Mouse (Mus musculus) lung, adult 2 months (tissue): ENCODE results near the gene March1. TPM values are rescaled to one million over a fixed set of nuclear protein-coding genes. Genes with fewer than 3 reads are reported as not detected.

Source experiments
- DNase-seq: peaks from one replicate; pipeline ENCODE4 v3.0.0; 2022
- H3K4me1 ChIP-seq: fragments of 200-500 bp; 2 replicates; pipeline ENCODE4 v1.6.1; 2011; ENCODE audit warnings: low read length; ENCODE audit not compliant: control insufficient read depth, insufficient read depth
- H3K4me3 ChIP-seq: fragments of 200-500 bp; replicated peaks from 2 replicates; pipeline ENCODE3; 2011; ENCODE audit warnings: low read depth, mild to moderate bottlenecking, control low read depth, low read length; ENCODE audit errors: extremely low read depth
- CTCF ChIP-seq: fragments of 200-500 bp; IDR thresholded peaks from 2 replicates; pipeline ENCODE4 v1.5.1; 2011; ENCODE audit warnings: mild to moderate bottlenecking, low read length, control low read depth; ENCODE audit not compliant: insufficient read depth
- POLR2A ChIP-seq: fragments of 200-500 bp; IDR thresholded peaks from 2 replicates; pipeline ENCODE4 v1.6.1; 2011; ENCODE audit warnings: low read depth, mild to moderate bottlenecking, control low read depth, low read length, borderline replicate concordance; ENCODE audit errors: extremely low read depth
- WGBS: fragments of 180-500 bp; shearing (Covaris S2); methylation state at CpG from one replicate; pipeline ENCODE4 v1.1.7; 2018; 5-methylcytosine and 5-hydroxymethylcytosine counted together
- polyA plus RNA-seq: library from polyadenylated mRNA; depleted of rRNA; stranded (reverse); fragments of >200 nt; gene quantifications from 2 replicates; pipeline ENCODE4 v1.2.3, GENCODE M21; 2012

Gene March1
- polyA plus RNA-seq, 1 experiment = 3.0 TPM

DNA sequence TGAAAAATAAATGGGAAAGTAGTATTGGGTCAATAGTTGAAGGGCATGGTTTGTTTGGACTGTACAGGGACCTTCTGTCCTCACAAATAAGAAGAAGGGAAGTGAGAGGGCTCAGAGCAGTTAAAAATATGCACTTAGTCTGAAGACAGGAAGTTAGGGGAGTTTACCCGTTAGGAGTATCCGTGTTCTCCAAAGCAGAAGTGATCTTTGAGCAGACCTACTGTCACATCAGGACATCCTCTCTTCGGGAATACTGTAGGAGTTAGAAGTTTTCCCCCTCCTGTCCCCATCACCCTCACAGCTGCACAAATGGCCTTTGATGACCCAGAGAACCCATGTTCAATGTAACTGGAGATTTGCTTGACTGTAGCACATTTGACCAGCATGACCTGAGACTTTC lies 820.2 kb downstream of the March1 start:
- TF ChIP-seq CTCF (no peak), POLR2A (no peak)
- WGBS = 22% methylated on average over 3 of the region's 3 CpGs
- no peak overlapping the region for H3K4me3 ChIP-seq
- H3K4me1 ChIP-seq = no peaks in the 10 kb centered on the region
- no peak for DNase-seq

DNA sequence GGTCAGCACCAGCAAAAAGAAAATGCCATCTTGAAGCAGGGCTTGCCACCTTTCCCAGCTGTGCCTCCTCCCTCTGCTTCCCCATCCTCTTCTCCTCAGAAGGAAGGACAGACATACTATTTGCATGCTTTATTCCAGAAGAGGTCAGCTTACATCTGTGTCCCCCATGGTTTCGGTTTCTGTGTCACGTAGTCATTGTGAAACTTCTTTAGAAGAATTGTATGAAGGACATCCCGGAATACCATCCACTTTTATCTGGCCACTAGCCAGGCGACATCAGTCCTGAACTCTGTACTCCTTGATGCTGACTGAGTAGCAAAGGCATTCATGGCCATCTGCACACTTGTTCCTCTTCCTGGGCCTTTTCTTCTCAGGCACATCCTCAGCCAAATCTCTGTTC lies 820.8 kb downstream of the March1 start:
- Histone ChIP-seq H3K4me3 (no peak overlapping the region), H3K4me1 (no peaks in the 10 kb centered on the region)
- no peak for TF ChIP-seq POLR2A
- no peak for TF ChIP-seq CTCF
- 56% methylated on average over 4 of the region's 4 CpGs for WGBS
- no peak for DNase-seq

DNA sequence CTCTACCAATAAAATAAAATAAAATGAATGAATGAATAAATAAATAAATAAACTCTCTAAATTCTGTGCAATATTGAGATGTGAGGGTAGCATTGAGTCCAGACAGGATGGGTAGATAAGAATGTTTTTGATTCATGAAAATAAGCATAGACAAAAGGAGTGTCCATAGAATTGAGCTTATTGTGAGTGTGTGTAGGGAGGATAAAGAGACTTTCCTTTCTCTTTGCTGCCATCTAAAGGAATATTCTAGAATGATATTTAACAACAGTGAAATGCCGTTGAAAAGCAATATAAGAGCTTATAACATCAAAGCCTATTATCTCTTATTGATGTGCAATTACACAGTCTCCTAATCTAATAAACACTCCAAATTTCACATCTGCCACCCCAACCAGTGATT lies 823.4 kb downstream of the March1 start:
- Histone ChIP-seq H3K4me3 (no peak overlapping the region), H3K4me1 (no peaks in the 10 kb centered on the region)
- no peak for DNase-seq
- WGBS = 13% methylated on average over 1 of the region's 1 CpGs
- no peak for TF ChIP-seq POLR2A
- no peak for TF ChIP-seq CTCF

DNA sequence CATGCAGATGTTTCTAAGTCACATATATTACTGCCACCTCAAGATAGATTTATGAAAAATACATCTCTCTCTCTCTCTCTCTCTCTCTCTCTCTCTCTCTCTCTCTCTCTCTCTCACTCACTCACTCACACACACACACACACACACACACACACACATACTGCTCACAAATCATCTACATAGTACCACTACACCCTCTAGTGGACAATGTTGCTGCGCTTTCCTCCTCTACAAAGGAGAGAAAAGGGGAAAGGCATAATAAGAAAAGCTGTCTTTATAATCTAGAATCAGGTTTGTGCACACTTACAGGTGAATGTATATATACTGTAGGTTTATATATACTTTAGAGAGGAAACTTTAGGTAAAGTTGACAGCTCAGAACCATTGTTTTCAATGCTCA lies 825.1 kb downstream of the March1 start:
- WGBS = 25% methylated on average over 1 of the region's 1 CpGs
- H3K4me1 ChIP-seq = no peaks in the 10 kb centered on the region
- no peak for DNase-seq
- no peak for TF ChIP-seq CTCF
- no peak for TF ChIP-seq POLR2A
- H3K4me3 ChIP-seq = no peak overlapping the region

DNA sequence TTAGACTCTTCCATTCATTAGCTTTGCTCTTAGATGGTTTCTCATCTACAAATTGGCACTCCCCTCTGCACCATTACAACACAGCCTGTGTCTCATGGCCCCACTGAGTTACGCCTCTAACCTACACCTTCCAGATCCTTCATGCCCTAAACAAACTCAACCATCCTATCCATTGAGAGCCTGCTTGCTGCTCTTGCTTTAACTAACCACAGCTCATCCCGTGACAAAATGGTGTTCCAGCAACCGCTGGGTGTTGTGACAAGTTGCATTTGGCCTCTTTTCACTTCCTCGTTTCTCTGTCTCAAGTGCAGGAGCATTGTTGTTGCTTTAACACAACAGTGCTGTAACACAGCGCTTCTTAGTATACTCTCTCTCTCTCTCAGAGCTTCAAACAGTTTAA lies 826.4 kb downstream of the March1 start:
- DNase-seq = no peak
- Histone ChIP-seq H3K4me3 (no peak overlapping the region), H3K4me1 (no peaks in the 10 kb centered on the region)
- 59% methylated on average over 5 of the region's 5 CpGs for WGBS
- TF ChIP-seq CTCF (no peak), POLR2A (no peak)

DNA sequence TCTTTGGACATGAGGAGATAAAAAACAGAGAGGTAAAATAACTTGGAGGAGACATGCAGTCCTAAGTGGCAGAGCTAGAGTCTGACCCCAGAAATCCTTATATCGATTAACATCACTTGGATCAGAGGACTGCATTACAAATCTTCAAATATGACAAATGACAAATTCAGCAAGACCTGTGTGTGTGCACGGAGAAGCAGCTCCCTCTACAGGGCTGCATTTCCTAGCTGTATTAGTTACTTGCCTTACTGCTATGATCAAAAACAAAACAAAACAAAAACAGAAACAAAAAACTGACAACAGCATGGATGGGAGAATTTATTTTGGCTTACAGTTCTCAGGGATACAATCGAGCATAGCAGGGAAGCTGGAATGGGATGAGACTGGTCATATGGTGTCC lies 827.7 kb downstream of the March1 start:
- DNase-seq = no peak
- no peaks in the 10 kb centered on the region for H3K4me1 ChIP-seq
- 64% methylated on average over 3 of the region's 3 CpGs for WGBS
- TF ChIP-seq CTCF = no peak
- TF ChIP-seq POLR2A = no peak
- no peak overlapping the region for H3K4me3 ChIP-seq

DNA sequence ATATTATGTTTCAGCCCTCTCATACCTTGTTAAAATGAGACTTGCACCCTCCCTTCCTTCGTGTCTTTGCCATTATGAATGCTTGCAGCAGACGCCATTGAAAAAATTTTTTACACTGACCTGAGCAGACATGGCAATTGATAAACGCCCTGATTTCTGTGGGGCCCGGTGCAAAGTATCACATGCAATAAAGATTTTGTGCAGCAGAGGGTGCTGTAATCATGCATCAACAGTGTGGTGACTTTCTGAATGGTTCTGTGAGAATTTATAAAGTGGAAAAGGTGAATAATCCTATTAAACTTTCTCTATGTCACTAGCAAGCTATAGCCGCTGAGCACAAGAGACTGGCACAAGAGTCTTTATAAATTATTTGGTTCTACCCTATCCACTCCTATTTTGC lies 833.0 kb downstream of the March1 start:
- TF ChIP-seq POLR2A = no peak
- no peak for TF ChIP-seq CTCF
- 19% methylated on average over 5 of the region's 5 CpGs for WGBS
- H3K4me1 ChIP-seq = no peaks in the 10 kb centered on the region
- no peak overlapping the region for H3K4me3 ChIP-seq
- peak; percentile 8 for DNase-seq

DNA sequence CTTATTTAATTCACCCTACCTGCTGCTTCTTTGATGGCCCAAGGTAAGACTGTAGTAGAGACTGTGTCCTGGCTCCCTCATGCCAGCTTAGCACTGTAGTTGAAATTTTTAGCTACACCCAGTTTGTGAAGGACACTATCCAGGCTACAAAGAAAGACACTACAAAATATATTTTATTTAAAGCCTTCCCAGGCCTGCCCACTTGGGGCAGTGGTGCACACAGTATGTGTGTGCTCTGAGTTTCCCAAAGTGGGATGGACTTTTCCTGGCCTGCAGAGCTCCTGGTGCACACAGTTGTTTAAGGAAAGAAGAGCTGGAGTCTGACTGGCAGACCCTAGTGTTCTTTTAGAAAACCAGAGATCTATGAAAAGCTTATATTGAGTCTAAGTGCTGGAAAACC lies 839.4 kb downstream of the March1 start:
- Histone ChIP-seq H3K4me3 (no peak overlapping the region), H3K4me1 (no peaks in the 10 kb centered on the region)
- TF ChIP-seq CTCF = 0 out of 2 replicates have a peak, but pooled peaks have one; percentile 15
- TF ChIP-seq POLR2A = no peak
- DNase-seq = no peak

DNA sequence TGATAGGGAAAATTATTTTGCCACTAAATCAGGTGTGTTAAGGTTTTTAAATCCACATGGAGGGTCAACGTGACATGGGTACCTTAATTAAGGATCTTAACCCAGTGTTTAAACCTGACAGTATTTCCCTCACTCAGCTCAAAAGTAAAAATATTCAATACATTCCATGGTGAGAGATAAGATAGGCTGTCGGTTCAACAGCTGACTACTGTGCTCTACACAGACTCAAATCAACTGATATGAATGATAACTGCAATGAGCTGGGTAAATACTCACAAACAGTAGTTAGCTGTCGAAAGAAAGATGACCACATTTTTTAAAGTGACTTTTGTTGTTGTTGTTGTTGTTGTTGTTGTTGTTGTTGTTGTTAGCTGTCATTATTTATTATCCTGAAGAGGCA lies 852.1 kb downstream of the March1 start:
- no peak for DNase-seq
- Histone ChIP-seq H3K4me1 (no peaks in the 10 kb centered on the region), H3K4me3 (no peak overlapping the region)
- no peak for TF ChIP-seq CTCF
- TF ChIP-seq POLR2A = no peak
- 65% methylated on average over 3 of the region's 3 CpGs for WGBS

DNA sequence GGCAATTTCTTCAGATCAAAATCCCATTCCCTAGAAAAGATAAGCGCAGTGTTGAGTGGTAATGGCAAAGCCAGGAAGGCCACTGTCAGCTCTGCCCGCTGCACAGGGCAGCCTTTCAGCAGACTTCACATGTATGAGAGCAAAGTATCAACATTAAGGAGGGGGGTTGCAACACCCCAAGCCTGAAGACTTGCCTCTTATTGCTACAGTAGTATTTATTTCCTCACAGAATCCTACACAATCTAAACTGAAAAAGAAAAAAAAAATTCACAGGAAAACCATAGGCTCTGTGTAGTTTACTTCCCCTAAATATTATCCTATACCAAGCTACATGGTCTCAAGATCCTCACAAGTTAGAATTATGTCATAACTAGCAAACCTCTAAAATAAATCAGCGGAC lies 859.2 kb downstream of the March1 start:
- no peaks in the 10 kb centered on the region for H3K4me1 ChIP-seq
- no peak for TF ChIP-seq CTCF
- TF ChIP-seq POLR2A = no peak
- H3K4me3 ChIP-seq = no peak overlapping the region
- DNase-seq = no peak
- 97% methylated on average over 3 of the region's 3 CpGs for WGBS
